Mouse (Mus musculus) Patski (cell line): Measurements from ENCODE around the gene Gm20388. TPM values are rescaled to one million over a fixed set of nuclear protein-coding genes. Genes with fewer than 3 reads are reported as not detected.
A peak's percentile ranks its signal among the peaks of the same experiment; 100 is the strongest.

ENCODE experiments used
- ATAC-seq: fragments of 100-300 bp; one replicate; pipeline ENCODE4 v1.8.0; 2021
- CTCF ChIA-PET: fragments of 350-600 bp; sonication (Branson Sonifier 250); formaldehyde crosslinking; loops from one replicate; lab custom pipeline; 2022; ENCODE audit warnings: inconsistent platforms; lab: Charles Lee
- POLR2A ChIA-PET: fragments of 350-600 bp; sonication (Branson Sonifier 250); formaldehyde crosslinking; loops from one replicate; lab custom pipeline; 2022; ENCODE audit warnings: antibody characterized with exemption, inconsistent platforms; lab: Charles Lee
- DNase-seq: peaks from one replicate; pipeline ENCODE4 v3.0.0-alpha.2; 2011; ENCODE audit warnings: low read depth, low spot score
- H3K27me3 ChIP-seq: fragments of 371-371 bp; one replicate; pipeline ENCODE4 v1.5.1; 2021
- CTCF ChIP-seq: fragments of 100-300 bp; IDR thresholded peaks from one replicate; pipeline ENCODE4 v1.5.1; 2021
- in situ Hi-C: fragments of 300-500 bp; cut with MboI; formaldehyde crosslinking; loops from 3 replicates; pipeline ENCODE4 v1.11.1; 2018; ENCODE audit warnings: low pct_unique_long_range_greater_than_20kb, mixed read lengths
- polyA plus RNA-seq: library from polyadenylated mRNA; unstranded; gene quantifications from one replicate; pipeline ENCODE4 v1.2.3, GENCODE M21; 2021

The Gm20388 gene
- polyA plus RNA-seq, 1 experiment from 2014 or later: 86.7 TPM

DNA sequence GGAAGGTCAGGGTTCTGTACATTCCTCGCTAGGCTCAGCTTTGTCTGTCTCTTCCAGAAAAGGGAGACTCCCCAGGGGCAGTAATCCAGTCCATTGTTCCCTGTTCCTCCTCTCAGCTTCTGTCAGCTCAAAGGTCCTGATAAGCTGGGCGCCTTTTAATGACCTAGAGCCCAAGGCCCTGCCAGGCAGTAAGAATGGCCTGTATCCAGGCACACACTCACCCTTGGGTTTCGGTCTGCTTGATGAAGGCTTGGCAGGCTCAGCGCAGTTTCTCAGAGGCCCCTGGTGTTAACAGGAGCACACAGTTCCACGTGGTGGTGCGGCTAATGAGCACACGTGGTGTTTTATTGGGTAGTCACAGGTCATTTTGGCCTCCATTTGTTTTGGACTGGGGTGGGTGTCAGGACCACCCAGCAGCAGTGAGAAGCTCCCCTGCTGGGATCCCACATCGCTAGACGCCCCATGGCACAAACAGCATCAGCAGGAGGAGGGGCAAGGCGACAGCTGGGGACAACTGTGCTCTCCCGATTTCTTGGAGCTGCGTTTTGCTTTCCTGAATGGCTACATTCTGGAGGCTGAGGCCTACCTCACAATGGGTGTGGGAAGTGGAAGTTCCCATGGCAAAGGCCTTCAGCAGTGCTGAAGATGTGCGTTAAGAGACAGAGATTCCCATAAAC lies 3805.4 kb downstream of the Gm20388 start:
- DNase-seq (no peak), ATAC-seq (no peak)
- no peaks in the 10 kb centered on the region for H3K27me3 ChIP-seq
- no peak for TF ChIP-seq CTCF
- CTCF ChIA-PET: interaction anchor here (1.5 kb wide), 1 partner anchor 9 kb away, joined by 3 read pairs; no protein-coding TSS in a partner anchor
- POLR2A ChIA-PET: no interaction called here
- in situ Hi-C loops: no loop called here

DNA sequence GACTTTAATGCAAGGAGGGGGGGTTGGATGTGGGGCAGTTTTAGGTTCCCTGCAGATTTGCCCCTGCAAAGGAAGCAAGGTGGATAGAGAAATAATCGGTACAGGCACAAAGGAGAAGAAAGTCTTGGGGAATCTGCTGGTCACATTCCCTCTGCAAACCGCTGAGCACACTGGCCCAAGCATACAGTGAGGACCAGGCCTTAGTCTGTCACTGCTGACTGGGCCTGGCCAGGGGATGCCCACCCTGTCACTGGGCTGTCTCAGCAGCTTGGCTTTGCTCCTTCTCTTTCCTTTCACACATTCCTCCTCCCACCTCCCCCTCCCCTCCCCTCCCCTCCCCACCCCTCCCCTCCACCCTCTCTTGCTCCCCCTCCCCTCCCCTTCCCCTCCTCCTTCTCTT lies 3806.5 kb downstream of the Gm20388 start:
- ATAC-seq: no peak

GRCm38 (mm10) chr8:123717516-123718490 lies 3807.2 kb downstream of the Gm20388 start:
- DNase-seq: peak; percentile 94
- ATAC-seq: peak; percentile 76
- no peak for TF ChIP-seq CTCF

More for the DNA sequence above, 3806.5 kb downstream of the Gm20388 start:
- TF ChIP-seq CTCF: no peak
- in situ Hi-C loops: no loop called here
- CTCF ChIA-PET: interaction anchor here (1.6 kb wide), 2 partner anchors 11 to 61 kb away, joined by 3 to 5 read pairs; no protein-coding TSS in a partner anchor
- POLR2A ChIA-PET: interaction anchor here (0.7 kb wide), 1 partner anchor 12 kb away, joined by 3 read pairs; no protein-coding TSS in a partner anchor
- DNase-seq: no peak
- no peaks in the 10 kb centered on the region for H3K27me3 ChIP-seq

DNA sequence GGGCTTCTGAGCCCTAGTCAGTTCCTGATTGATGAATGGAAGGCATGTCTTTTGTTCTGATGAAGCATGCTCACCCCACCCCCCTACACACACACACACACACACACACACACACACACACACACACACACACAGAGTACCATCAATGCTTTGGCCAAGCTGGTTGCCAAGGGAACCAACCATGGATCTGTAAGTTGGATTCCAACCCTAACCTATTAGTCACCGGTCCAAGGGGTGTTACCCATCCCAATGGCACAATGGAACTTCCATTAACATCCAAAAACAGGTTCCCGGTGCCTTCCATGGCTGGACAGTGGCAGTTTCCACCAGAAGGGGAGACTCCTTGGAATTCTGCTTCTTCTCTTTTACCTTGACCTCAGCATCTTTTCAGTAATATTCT lies 3808.1 kb downstream of the Gm20388 start:
- TF ChIP-seq CTCF: no peak
- ChIA-PET CTCF (interaction anchor here (1.0 kb wide), 1 partner anchor 10 kb away, joined by 4 read pairs; no protein-coding TSS in a partner anchor), POLR2A (no interaction called here)
- H3K27me3 ChIP-seq: no peaks in the 10 kb centered on the region
- ATAC-seq (no peak), DNase-seq (no peak)
- in situ Hi-C loops: no loop called here

More at GRCm38 (mm10) chr8:123717516-123718490, 3807.2 kb downstream of the Gm20388 start:
- H3K27me3 ChIP-seq: no peaks in the 10 kb centered on the region
- in situ Hi-C loops: no loop called here
- ChIA-PET CTCF (interaction anchor here (1.0 to 1.6 kb wide), 3 partner anchors 11 to 62 kb away, joined by 3 to 5 read pairs (median 4); no protein-coding TSS in a partner anchor), POLR2A (interaction anchor here (0.7 kb wide), 1 partner anchor 11 kb away, joined by 3 read pairs; no protein-coding TSS in a partner anchor)

GRCm38 (mm10) chr8:123719280-123719679 lies 3808.6 kb downstream of the Gm20388 start:
- CTCF ChIA-PET: interaction anchor here (0.9 kb wide), 1 partner anchor 8 kb away, joined by 3 read pairs; no protein-coding TSS in a partner anchor
- TF ChIP-seq CTCF: no peak
- no peak for DNase-seq
- in situ Hi-C loops: no loop called here
- H3K27me3 ChIP-seq: no peaks in the 10 kb centered on the region
- no peak for ATAC-seq
- POLR2A ChIA-PET: no interaction called here

GRCm38 (mm10) chr8:123719811-123720210 lies 3809.2 kb downstream of the Gm20388 start:
- H3K27me3 ChIP-seq: no peaks in the 10 kb centered on the region
- no peak for ATAC-seq
- in situ Hi-C loops: no loop called here
- CTCF ChIA-PET: interaction anchor here (0.9 kb wide), 1 partner anchor 8 kb away, joined by 3 read pairs; no protein-coding TSS in a partner anchor
- no peak for TF ChIP-seq CTCF
- POLR2A ChIA-PET: interaction anchor here (1.3 kb wide), 1 partner anchor 12 kb away, joined by 3 read pairs; no protein-coding TSS in a partner anchor
- no peak for DNase-seq

GRCm38 (mm10) chr8:123720471-123721001 lies 3809.9 kb downstream of the Gm20388 start:
- no peak for TF ChIP-seq CTCF
- no peak for ATAC-seq
- DNase-seq: no peak
- ChIA-PET POLR2A (interaction anchor here (1.3 kb wide), 1 partner anchor 13 kb away, joined by 3 read pairs; no protein-coding TSS in a partner anchor), CTCF (interaction anchor here (0.7 to 0.8 kb wide), 2 partner anchors 48 to 69 kb away, joined by 3 read pairs; no protein-coding TSS in a partner anchor)
- no peaks in the 10 kb centered on the region for H3K27me3 ChIP-seq
- in situ Hi-C loops: no loop called here

- ATAC-seq: no peak
- ChIA-PET POLR2A (no interaction called here), CTCF (no interaction called here)
- TF ChIP-seq CTCF: no peak
- H3K27me3 ChIP-seq: no peaks in the 10 kb centered on the region
- in situ Hi-C loops: no loop called here
- no peak for DNase-seq
Measured at GRCm38 (mm10) chr8:123722245-123722644, 3811.6 kb downstream of the Gm20388 start.

GRCm38 (mm10) chr8:123724752-123725151 lies 3814.1 kb downstream of the Gm20388 start:
- DNase-seq (no peak), ATAC-seq (no peak)
- POLR2A ChIA-PET: no interaction called here
- H3K27me3 ChIP-seq: no peaks in the 10 kb centered on the region
- CTCF ChIA-PET: interaction anchor here (1.3 kb wide), 1 partner anchor 43 kb away, joined by 3 read pairs; no protein-coding TSS in a partner anchor
- in situ Hi-C loops: loop anchor here (5.0 kb wide), 1 partner anchor 72 kb away; the partner anchor contains the start of gene Rhou
- TF ChIP-seq CTCF: no peak
